Mouse (Mus musculus): ENCODE results near the gene Mov10.

The Mov10 gene

GRCm38 (mm10) chr3:104805539-104805938, 12.8 kb downstream of the Mov10 start:
- no peak for DNase-seq (ENCODE audit: low spot score)

- no peak for DNase-seq (ENCODE audit: low spot score)
These were observed 14.1 kb downstream of the Mov10 start for GRCm38 (mm10) chr3:104804312-104804711.

DNA sequence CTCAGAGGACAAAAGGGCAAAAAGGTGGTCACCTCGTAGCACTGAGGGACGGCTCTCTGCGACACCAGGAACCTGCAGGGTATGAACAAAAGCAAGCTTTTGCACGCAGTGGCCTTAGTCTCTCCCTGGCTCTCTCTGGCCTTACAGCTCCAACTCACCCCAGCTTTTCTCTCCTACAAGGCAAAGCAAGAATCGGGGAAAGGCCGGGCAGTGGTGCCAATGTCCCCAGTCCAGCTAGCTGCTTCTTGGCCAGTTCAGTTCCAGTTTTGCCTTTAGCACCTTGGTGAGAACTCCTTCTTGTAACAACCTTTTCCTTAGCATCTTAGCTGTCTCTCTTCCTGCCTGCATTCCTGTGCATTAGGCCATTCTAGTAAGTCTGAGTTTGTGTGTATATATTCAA, 16.9 kb downstream of the Mov10 start:
- DNase-seq (ENCODE audit: low spot score): no peak

DNA sequence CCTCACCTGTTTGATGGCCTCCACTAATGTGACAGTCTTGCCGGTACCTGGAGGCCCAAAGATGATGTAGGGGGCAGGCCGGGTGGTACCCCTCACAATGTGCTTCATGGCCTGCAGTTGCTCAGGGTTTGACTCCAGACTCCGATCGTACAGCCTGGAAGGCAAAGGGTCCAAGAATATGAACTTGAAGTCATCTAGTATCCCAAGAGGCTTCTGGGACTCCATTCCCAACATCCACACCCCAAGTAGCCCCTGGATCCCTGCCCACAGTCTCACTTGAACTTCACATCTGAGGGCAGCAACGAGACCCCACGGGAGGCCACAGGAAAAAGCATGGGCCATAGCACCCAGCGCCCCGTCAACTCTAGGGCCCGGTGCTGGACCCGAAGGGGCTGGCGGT, 17.7 kb downstream of the Mov10 start:
- no peak for DNase-seq (ENCODE audit: low spot score)

DNA sequence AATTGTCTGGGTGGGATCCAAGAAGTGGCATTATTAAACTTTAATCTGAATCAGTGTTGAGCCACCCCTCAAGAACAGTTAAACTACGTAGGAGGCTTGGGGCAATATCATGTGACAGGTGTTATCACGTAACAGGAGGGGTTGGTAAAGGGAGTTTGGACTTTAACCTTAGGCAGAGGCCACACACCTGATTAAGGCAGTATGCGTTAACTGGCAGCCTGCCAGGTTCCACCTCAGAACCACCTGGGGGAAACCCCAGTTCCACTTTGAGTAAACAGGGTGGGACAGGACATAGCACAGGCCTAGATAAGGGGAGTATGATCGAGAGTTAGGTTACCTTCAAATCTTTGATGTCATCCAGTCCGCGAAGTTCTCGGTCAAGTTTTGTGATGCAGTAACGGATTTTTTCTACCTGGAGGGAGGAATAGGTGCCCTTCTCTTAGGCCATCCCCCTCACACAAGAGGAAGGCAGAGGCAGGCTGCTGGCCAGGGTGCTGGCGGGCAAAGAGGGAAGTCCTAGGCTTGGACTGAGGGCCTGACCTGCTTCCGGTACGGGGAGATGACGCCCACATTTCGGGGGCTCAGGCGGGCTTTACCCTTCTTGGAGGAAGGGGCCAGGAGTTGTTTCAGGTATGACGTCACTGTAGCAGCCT, 21.8 kb downstream of the Mov10 start:
- DNase-seq (ENCODE audit: low spot score): no peak

GRCm38 (mm10) chr3:104795661-104796340, 22.6 kb downstream of the Mov10 start:
- no peak for DNase-seq (ENCODE audit: low spot score)

DNA sequence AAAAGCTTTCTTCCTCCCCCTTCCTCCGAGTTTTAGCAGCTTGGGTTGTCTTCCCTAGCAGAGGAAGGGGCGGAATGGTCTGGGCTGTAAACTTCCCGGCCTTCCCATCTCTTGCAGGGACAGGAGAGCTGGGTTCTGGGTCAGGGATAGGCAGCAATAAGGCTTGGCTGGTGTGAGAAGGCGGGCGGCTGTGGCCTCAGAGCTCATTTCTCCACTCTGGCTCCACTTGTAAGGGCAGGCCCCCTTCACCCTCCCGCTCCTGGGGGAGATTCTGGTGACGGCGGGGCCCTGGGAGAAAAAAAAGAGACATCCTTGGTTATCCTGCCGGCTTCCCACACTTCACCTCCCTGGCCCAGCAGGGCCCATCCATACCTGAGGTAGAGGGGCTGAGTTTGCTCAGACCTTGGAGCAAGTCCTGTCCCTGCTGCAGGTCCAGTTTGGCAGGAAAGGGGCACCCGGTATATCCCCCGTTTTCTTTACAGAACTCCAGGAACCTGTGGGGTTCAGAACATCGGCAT, 23.4 kb downstream of the Mov10 start:
- no peak for DNase-seq (ENCODE audit: low spot score)

DNA sequence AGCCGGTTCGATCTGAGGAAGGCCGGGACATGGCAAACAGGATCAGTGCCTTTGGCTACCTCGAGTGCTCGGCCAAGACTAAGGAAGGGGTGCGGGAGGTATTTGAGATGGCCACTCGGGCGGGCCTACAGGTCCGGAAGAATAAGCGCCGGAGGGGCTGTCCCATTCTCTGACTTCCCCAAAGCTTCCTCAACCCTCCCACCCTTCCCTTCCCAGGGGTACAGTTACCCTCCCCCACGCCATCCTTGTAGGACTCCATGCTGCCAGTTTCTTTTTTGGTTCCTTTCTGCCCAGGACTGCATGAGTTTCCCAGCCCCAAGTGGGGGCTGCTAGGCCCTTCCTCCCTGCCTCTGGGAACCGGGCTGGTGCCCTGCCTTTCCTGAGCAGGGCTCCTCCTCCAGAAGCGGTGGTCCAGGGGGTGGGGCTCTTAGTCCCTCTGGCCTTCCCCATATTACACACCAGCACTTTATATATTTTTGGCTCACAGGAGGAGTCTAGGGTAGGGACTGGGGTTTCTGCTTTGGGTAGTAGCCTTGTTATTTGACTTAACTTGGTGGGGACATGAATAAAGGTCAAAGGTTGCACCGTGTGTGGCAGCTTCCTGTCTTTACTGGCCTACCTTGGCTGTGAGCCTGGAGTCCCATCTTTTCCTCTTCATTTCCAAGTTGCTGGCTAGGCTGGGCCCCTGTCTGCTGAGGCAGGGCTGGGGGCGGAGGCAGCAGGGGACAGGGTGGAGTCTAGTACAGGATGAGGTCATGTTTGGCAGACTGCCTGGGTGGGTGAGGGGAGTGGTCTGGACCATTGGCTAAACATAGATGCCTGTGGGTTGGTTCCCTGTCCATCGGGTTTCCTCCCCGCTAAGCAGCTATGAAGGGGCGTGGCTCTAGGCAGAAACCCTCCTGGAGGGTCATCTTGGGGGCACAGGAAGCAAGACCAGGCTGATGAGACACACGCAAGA, 24.2 kb downstream of the Mov10 start:
- DNase-seq (ENCODE audit: low spot score): no peak

- no peak for DNase-seq (ENCODE audit: low spot score)
These were observed 25.7 kb downstream of the Mov10 start for GRCm38 (mm10) chr3:104792360-104793270.

GRCm38 (mm10) chr3:104791671-104792070, 26.7 kb downstream of the Mov10 start:
- no peak for DNase-seq (ENCODE audit: low spot score)

DNA sequence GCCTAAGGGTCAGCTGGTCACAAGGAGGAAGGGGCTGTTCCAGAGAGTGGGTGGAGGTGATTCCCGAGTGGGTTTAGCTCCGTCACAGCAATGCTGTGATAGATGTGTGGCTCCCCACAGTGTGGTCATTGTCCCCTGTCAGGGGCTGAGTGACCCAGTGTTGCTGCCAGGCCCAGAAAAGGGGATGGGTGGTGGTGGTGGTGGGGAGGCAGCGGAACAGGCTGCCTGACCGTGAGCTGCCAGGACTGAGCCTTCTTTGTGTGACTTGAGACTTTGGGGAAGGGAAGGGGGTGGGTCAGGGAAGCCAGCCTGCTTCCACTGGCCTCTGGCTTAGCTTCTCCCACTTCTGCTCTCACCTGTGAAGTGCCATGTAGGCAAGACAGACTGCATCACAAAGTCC, 27.3 kb downstream of the Mov10 start:
- no peak for DNase-seq (ENCODE audit: low spot score)

- DNase-seq (ENCODE audit: low spot score): no peak
These were observed 27.9 kb downstream of the Mov10 start for GRCm38 (mm10) chr3:104790401-104790937.

DNA sequence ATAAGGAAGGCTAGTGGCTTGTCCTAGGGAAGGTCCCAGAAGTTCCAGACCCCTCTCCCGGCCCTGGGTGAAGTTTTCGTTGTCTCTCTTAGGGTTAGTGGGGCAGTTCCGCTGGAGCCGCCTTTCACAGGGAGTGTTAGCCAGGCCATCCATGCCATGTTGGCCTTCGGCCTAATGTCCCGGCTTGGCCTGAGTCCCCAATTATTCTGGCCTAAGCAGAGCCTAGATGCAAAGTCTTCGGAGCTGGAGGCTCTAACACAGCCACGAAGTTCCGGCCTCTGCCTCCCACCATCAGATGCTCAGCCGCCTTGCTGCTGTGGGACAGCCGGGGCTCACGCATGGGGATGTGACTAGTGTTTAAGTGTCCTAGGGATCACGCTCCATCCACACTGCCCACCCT, 28.5 kb downstream of the Mov10 start:
- DNase-seq (ENCODE audit: low spot score): no peak

DNA sequence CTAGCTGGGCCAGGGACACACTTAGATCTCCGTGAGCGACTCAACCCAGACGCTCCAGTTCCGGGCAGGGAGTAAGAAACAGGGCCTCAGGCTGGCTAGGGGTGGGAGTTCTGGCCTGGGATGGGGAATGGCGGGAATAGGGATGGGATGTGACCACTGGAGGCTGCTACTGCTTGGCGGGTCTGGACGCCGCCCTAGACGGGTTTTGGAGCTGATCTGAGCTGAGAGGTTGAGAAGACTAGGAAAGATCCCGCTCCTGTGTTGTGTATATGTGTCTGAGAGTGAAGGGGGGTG, 29.1 kb downstream of the Mov10 start:
- no peak for DNase-seq (ENCODE audit: low spot score)

- no peak for DNase-seq (ENCODE audit: low spot score)
These were observed 29.6 kb downstream of the Mov10 start for GRCm38 (mm10) chr3:104788561-104789311.

GRCm38 (mm10) chr3:104788075-104788474, 30.3 kb downstream of the Mov10 start, which contains the start of gene Rhoc:
TSS of gene Rhoc (plus strand) at chr3:104788375.
- no peak for DNase-seq (ENCODE audit: low spot score)

DNA sequence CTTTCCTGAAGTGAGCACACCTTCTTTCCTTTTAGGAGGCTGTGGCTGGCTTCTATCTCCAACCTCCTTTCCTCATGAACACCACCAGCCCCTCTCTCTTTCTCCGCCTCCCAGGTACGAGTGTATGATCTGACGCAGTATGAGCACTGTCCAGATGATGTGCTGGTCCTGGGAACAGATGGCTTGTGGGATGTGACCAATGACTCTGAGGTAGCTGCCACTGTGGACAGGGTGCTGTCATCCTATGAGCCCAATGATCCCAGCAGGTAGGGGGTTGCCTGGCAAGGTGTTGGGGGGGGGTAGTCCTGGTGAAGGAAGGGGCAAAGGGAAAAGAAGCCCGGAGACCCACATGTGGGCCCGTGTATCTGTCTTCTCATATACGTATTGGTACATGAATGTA, 33.1 kb downstream of the Mov10 start:
- no peak for DNase-seq (ENCODE audit: low spot score)

GRCm38 (mm10) chr3:104783971-104784500, 34.3 kb downstream of the Mov10 start:
- no peak for DNase-seq (ENCODE audit: low spot score)

GRCm38 (mm10) chr3:104782061-104782681, 36.2 kb downstream of the Mov10 start:
- no peak for DNase-seq (ENCODE audit: low spot score)

GRCm38 (mm10) chr3:104781471-104781903, 36.9 kb downstream of the Mov10 start, which contains the start of gene Fam19a3:
TSS of gene Fam19a3 (minus strand) at chr3:104781840.
- no peak for DNase-seq (ENCODE audit: low spot score)

Data from c-Kit-positive CD71-positive TER-119-positive erythroid progenitor cells, embryonic 14.5 days (primary cell).